Mouse (Mus musculus) spleen, adult 2 months (tissue): ENCODE data around the gene Smchd1.

ENCODE experiments used
- CTCF ChIP-seq: fragments of 200-500 bp; IDR thresholded peaks from 2 replicates; pipeline ENCODE4 v1.5.1; 2011; ENCODE audit warnings: mild to moderate bottlenecking, inconsistent platforms; ENCODE audit not compliant: insufficient read depth, insufficient read length, insufficient replicate concordance; ENCODE audit errors: extremely low read depth
- POLR2A ChIP-seq: fragments of 200-500 bp; IDR thresholded peaks from 2 replicates; pipeline ENCODE4 v1.6.1; 2011; ENCODE audit warnings: low read depth, low read length, inconsistent platforms

GRCm38 (mm10) chr17:71310486-71311339 lies 164.4 kb downstream of the Smchd1 start:
- no peak for TF ChIP-seq POLR2A
- no peak for TF ChIP-seq CTCF
